Mouse (Mus musculus): Measurements from ENCODE around the gene 1700102P08Rik. TPM values are rescaled to one million over a fixed set of nuclear protein-coding genes. Genes with fewer than 3 reads are reported as not detected.
A peak's percentile ranks its signal among the peaks of the same experiment; 100 is the strongest.

1700102P08Rik gene
- polyA plus RNA-seq (2015; fragmentation: Nextera tagmentation; extraction: Ambion mirVana), result 1.5 and 2.0 TPM in 2 replicates

DNA sequence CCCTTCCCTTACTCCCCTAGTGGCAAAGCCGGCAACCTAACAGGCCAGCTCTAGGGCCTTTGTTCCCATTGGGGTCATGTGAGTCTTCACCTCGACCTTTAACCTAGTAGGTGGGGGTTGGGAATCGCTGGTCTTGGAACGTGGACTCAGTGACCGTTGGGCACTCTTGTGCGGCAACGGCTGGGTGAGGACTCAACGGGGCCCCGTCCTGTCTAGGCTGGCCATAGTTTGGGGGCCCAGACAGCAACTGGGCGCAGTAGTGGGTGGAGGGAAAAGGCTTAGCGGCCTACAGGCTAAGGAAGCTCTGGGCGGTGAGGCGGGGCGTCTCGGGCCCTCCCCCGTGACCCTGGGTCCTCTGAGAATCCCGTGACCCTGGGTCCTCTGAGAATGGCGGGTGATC is at the start of gene 1700102P08Rik:
Gene 1700102P08Rik, plus strand, starts transcription at position 130 of the 400 bp plus-strand sequence.
- no peaks in the 10 kb centered on the region for H3K9me3 ChIP-seq (replicated peaks)
- no peaks in the 10 kb centered on the region for H3K27me3 ChIP-seq
- H3K4me1 ChIP-seq, result no peaks in the 10 kb centered on the region
- 49% methylated on average over 18 of the region's 18 CpGs for WGBS
- no peak within 1 kb of the TSS for H3K9ac ChIP-seq
- H3K4me3 ChIP-seq, result no peak within 1 kb of the TSS
- no peak within 1 kb of the TSS for H3K27ac ChIP-seq
- H3K4me2 ChIP-seq, result no peak within 1 kb of the TSS
- H3K36me3 ChIP-seq (ENCODE audit: poor library complexity, severe bottlenecking), result peaks cover 66% of the 10 kb centered on the region
- ATAC-seq, result no peak

DNA sequence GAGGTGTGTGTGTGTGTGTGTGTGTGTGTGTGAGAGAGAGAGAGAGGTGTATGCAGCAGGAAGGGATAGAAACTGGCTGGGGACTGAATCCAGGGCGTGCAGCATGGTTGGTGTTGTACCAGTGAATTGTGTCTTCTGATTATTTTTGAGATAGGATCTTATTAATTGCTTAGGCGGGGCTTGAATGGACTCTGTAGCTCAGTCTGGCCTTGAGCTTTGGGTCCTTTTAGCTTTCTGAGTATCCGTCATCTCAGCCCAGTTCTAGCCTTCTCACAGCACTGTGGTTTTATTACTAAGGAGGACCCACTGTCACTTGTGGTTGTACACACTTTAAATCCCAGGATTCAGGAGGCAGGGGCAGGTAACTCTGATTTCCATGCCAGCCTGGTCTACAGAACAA is 49.3 kb upstream of the 1700102P08Rik start:
- ATAC-seq, result no peak
- Histone ChIP-seq H3K27me3 (no peaks in the 10 kb centered on the region), H3K36me3 (ENCODE audit: poor library complexity, severe bottlenecking) (0 out of 2 replicates have a peak, but pooled peaks cover under 1% of the 10 kb centered on the region), H3K4me3 (no peak overlapping the region), H3K9me3 (replicated peaks) (no peaks in the 10 kb centered on the region), H3K27ac (no peak overlapping the region), H3K4me1 (peaks cover 29% of the 10 kb centered on the region), H3K4me2 (no peak overlapping the region), H3K9ac (0 out of 2 replicates have a peak overlapping the region, but pooled peaks have one; percentile 8)
- 87% methylated on average over 3 of the region's 3 CpGs for WGBS

DNA sequence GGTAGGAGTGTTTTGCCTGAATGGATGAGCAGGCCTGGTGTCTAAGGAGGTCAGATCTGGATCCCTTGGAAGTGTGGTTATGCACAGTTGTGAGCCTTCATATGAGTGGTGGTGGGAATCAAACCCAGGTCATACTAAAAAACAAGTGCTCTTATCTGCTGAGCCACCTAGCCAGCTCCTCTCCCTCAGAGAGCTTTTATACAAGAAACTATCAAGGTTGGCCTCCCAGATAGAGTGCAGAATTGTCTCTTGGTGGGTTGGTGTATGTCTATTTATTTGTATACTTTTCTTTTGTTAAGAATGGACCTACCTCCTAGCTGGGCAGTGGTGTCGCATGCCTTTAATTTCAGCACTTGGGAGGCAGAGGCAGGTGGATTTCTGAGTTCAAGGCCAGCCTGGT is 48.8 kb upstream of the 1700102P08Rik start:
- H3K4me3 ChIP-seq, result no peak overlapping the region
- H3K4me1 ChIP-seq, result peaks cover 29% of the 10 kb centered on the region
- H3K36me3 ChIP-seq (ENCODE audit: poor library complexity, severe bottlenecking), result no peaks in the 10 kb centered on the region
- 100% methylated on average over 1 of the region's 1 CpGs for WGBS
- no peak overlapping the region for H3K9ac ChIP-seq
- H3K27ac ChIP-seq, result no peak overlapping the region
- no peaks in the 10 kb centered on the region for H3K27me3 ChIP-seq
- ATAC-seq, result no peak
- no peaks in the 10 kb centered on the region for H3K9me3 ChIP-seq (replicated peaks)
- H3K4me2 ChIP-seq, result no peak overlapping the region

DNA sequence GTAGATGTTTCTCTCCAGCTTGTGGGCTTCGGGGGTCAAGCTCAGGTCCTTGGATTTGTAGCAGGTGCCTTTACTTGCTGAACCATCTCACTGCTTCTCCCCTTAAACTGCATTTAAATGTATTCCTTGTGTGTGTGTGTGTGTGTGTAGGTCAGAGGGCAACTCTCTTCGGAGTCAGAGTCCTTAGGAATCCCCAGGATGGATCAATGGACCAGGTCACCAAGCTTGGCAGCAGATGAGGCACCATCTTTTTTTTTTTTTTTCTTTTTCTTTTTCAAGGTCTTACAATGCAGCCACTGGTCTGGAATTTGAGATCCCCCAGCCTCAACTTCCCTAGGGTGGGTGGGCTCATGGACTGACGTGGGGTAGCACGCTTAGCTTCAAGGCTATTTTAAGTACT is 48.1 kb upstream of the 1700102P08Rik start:
- no peak for ATAC-seq

DNA sequence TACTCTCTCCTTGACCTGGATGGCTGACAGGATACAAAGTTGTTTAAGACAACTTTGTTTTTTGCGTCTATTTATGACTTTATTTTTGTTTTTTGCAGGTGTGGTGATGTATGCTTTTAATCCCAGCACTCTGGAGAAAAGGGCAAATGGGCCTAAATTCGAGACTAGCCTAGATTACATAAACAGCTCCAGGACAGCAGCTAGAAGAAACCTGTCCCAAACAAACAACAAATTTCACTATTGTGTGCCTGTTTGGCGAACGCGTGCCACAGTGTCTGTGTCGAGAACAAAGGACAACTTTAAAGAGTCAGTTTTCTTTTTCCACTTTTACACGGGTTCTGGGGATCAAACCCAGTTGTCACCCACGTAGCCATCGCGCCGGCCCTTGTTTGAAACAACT is 45.6 kb upstream of the 1700102P08Rik start:
- Histone ChIP-seq H3K4me1 (peaks cover 29% of the 10 kb centered on the region), H3K36me3 (ENCODE audit: poor library complexity, severe bottlenecking) (peaks cover 24% of the 10 kb centered on the region), H3K4me2 (peak overlapping the region; percentile 81), H3K9me3 (replicated peaks) (no peaks in the 10 kb centered on the region), H3K9ac (peak overlapping the region; percentile 94), H3K27me3 (no peaks in the 10 kb centered on the region), H3K27ac (peak overlapping the region; percentile 92), H3K4me3 (peak overlapping the region; percentile 95)
- no peak for ATAC-seq
- WGBS, result 7% methylated on average over 11 of the region's 11 CpGs

More for the DNA sequence above, 48.1 kb upstream of the 1700102P08Rik start:
- H3K36me3 ChIP-seq (ENCODE audit: poor library complexity, severe bottlenecking), result no peaks in the 10 kb centered on the region
- WGBS, result 79% methylated on average over 4 of the region's 4 CpGs
- H3K9ac ChIP-seq, result no peak overlapping the region
- H3K4me1 ChIP-seq, result peaks cover 36% of the 10 kb centered on the region
- H3K9me3 ChIP-seq (replicated peaks), result no peaks in the 10 kb centered on the region
- H3K27me3 ChIP-seq, result no peaks in the 10 kb centered on the region
- H3K4me2 ChIP-seq, result no peak overlapping the region
- H3K27ac ChIP-seq, result no peak overlapping the region
- H3K4me3 ChIP-seq, result no peak overlapping the region

DNA sequence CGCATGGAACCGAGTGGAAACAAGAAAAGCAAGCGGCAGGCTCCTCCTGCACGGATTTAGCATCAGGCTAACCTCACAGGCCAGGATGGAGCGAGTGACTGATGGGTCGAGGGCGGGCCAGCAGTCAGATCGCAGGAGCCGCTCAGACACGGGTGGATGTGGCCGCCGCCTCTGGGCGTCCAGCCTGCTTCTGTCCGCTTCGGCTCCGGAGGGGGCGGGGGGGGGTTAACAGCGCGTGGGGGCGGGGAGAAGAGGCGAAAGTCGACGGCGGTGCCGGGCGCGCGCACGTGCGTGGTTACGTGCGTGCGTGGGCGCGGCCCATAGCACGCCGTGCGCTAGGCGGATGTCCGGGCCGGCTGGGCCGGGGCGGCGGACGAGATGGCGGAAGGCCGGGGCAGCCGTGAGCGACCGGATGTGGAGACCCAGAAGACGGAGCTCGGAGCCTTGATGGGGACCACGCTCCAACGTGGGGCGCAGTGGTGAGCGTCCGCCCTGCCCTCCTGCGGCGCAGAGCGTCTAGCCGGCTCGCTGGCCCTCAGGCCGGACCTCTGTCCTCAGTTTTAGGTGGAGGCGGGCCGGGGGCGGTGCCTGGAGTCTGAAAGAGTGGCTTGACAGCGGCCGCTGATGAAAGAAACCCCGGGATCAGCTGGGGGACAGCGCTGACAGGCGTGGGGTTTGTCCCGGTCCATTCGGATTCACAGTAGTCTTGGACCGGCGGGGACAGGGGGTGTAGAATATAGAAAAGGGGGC is 44.9 kb upstream of the 1700102P08Rik start, which contains the start of gene Usp4:
Gene Usp4, plus strand, starts transcription at position 314 of the 750 bp plus-strand sequence.
- H3K4me2 ChIP-seq, result peak within 1 kb of the TSS; percentile 81
- H3K27me3 ChIP-seq, result no peaks in the 10 kb centered on the region
- H3K9me3 ChIP-seq (replicated peaks), result no peaks in the 10 kb centered on the region
- H3K4me3 ChIP-seq, result peak within 1 kb of the TSS; percentile 95
- peak; percentile 96 for ATAC-seq
- H3K4me1 ChIP-seq, result peaks cover 29% of the 10 kb centered on the region
- peaks cover 31% of the 10 kb centered on the region for H3K36me3 ChIP-seq (ENCODE audit: poor library complexity, severe bottlenecking)
- H3K27ac ChIP-seq, result peak within 1 kb of the TSS; percentile 92
- 0% methylated on average over 72 of the region's 75 CpGs for WGBS
- H3K9ac ChIP-seq, result peak within 1 kb of the TSS; percentile 94

DNA sequence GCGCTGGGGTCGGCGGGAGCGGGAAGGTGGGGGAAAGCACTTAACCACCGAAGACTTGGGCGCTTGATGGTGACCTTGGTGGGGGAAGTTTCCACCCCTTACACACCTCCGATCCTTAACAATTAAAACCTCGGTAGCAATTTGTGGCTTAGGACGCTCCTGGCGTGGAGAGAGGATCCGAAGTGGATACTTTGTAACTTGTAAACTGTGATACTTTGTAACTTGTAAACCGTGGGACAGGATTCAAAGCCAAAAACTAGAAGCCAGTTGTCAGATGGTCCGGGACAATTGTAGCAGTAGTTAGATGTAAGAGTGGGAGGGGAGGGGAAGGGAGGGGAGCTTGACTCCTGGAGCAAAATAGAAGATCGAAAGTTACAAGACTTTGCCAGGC is 44.3 kb upstream of the 1700102P08Rik start:
- H3K9ac ChIP-seq, result peak overlapping the region; percentile 94
- WGBS, result 9% methylated on average over 14 of the region's 14 CpGs
- peak overlapping the region; percentile 92; the same call in 1 of the 2 replicates for H3K27ac ChIP-seq
- H3K27me3 ChIP-seq, result no peaks in the 10 kb centered on the region
- H3K4me2 ChIP-seq, result peak overlapping the region; percentile 81
- H3K4me1 ChIP-seq, result peaks cover 29% of the 10 kb centered on the region
- peaks cover 36% of the 10 kb centered on the region for H3K36me3 ChIP-seq (ENCODE audit: poor library complexity, severe bottlenecking)
- peak overlapping the region; percentile 95 for H3K4me3 ChIP-seq
- H3K9me3 ChIP-seq (replicated peaks), result no peaks in the 10 kb centered on the region
- ATAC-seq, result no peak; the same call in 1 of the 2 replicates

DNA sequence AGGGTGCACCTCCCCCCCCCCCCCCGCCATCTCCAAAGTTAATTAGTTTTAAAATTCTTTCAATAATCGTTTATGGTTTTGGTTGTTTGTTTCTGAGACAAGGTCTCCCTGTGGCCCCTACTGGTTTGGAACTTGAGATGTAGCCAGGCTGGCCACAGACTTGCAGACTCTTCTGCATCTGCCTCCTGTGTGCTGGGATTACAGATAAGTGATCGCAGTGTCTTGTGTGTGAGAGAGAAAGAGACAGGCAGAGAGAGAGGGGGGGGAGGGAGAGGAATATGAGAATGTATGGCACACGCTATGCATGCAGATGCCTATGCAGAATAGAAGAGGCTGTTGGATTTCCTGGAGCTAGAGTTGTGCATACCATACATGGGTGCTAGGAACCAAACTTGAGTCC is 42.9 kb upstream of the 1700102P08Rik start:
- H3K4me1 ChIP-seq, result peaks cover 29% of the 10 kb centered on the region
- peaks cover 51% of the 10 kb centered on the region for H3K36me3 ChIP-seq (ENCODE audit: poor library complexity, severe bottlenecking)
- no peak overlapping the region for H3K4me3 ChIP-seq
- no peaks in the 10 kb centered on the region for H3K9me3 ChIP-seq (replicated peaks)
- WGBS, result 91% methylated on average over 4 of the region's 4 CpGs
- H3K27me3 ChIP-seq, result no peaks in the 10 kb centered on the region
- no peak overlapping the region for H3K9ac ChIP-seq
- H3K4me2 ChIP-seq, result no peak overlapping the region
- H3K27ac ChIP-seq, result no peak overlapping the region
- no peak for ATAC-seq

DNA sequence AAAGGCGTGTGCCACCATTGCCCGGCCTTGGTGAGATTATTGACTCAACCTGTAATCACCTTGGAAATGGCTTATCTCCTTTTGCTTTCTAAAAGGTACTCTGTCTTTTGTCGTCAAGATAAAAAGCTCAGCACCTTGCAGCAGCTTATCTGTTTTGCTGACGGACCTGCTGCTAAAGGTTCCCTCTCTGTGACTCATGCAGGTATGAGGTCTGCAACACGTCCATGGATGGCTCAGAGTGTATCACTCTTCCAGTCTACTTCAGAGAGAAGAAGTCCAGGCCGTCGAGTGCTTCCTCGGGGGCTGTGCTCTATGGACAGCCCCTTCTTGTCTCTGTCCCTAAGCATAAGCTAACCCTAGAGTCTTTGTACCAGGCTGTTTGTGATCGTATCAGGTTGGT is 14.4 kb upstream of the 1700102P08Rik start:
- 93% methylated on average over 9 of the region's 9 CpGs for WGBS

DNA sequence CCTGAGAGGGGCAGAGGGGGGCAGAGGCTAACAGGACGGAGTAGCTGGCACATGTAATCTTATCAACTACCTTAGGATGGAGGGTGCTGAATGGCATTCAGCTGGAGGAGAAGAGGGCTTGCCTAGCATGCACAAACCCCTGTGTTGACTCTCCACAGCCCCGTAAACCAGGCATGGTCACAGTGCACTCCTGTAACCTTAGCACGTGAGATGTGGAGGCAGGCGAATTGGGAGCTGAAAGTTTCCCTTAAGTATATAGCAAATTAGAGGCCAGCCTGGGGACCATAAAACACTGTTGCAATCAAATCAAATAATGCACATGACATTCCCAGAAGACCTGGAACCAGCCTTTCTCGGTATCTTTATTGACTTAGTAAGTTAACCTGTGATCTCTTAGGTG is 13.9 kb upstream of the 1700102P08Rik start:
- H3K4me1 ChIP-seq, result no peaks in the 10 kb centered on the region
- peaks cover 97% of the 10 kb centered on the region for H3K36me3 ChIP-seq (ENCODE audit: poor library complexity, severe bottlenecking)
- H3K27ac ChIP-seq, result no peak overlapping the region
- no peaks in the 10 kb centered on the region for H3K9me3 ChIP-seq (replicated peaks)
- no peak for ATAC-seq
- no peak overlapping the region for H3K9ac ChIP-seq
- WGBS, result 95% methylated on average over 5 of the region's 5 CpGs
- no peak overlapping the region for H3K4me3 ChIP-seq
- no peaks in the 10 kb centered on the region for H3K27me3 ChIP-seq
- no peak overlapping the region for H3K4me2 ChIP-seq

More for the DNA sequence above, 14.4 kb upstream of the 1700102P08Rik start:
- Histone ChIP-seq H3K27ac (no peak overlapping the region), H3K4me3 (no peak overlapping the region), H3K36me3 (ENCODE audit: poor library complexity, severe bottlenecking) (peaks cover 97% of the 10 kb centered on the region), H3K4me1 (no peaks in the 10 kb centered on the region), H3K9ac (no peak overlapping the region), H3K4me2 (no peak overlapping the region), H3K27me3 (no peaks in the 10 kb centered on the region), H3K9me3 (replicated peaks) (no peaks in the 10 kb centered on the region)
- ATAC-seq, result no peak

DNA sequence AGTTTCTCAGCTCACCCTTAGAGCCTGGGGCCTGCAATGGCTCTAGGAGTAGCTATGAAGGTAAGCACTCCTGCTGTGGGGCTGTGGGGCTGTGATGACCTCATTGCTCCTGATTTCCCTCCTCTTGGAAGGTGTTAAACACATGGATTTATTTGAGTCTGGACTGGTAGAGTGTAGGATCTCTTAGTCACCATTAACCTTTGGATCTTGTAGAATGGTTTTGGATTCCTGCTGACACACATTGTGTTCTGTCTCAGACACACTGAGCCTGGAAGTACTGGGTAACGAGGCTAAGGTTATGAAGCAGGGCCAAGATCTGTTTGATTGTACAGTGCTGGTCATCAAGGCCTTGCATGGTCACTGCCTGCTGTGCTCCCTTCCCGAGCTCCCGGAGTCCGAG is 13.3 kb upstream of the 1700102P08Rik start:
- no peak for ATAC-seq
- Histone ChIP-seq H3K27ac (no peak overlapping the region), H3K9me3 (replicated peaks) (no peaks in the 10 kb centered on the region), H3K4me2 (no peak overlapping the region), H3K27me3 (no peaks in the 10 kb centered on the region), H3K4me1 (no peaks in the 10 kb centered on the region), H3K4me3 (no peak overlapping the region), H3K36me3 (ENCODE audit: poor library complexity, severe bottlenecking) (peaks cover 97% of the 10 kb centered on the region), H3K9ac (no peak overlapping the region)
- WGBS, result 87% methylated on average over 4 of the region's 4 CpGs

DNA sequence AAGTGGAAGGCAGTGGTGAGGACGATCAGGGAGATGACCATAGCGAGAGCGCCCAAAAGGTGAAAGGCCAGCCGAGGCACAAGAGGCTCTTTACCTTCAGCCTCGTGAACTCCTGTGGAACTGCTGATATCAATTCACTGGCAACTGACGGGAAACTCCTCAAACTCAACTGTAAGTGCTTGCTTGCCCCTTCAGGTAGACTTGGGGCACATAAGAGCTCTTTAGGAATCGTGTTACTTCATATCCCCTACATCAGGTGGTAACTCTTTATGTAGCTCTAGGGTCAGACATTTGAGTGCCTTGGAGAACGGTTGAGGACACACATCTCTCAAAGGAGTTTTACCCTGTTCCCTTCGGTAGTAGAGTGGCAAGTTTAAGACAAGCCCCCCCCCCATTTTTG is 11.2 kb upstream of the 1700102P08Rik start:
- no peak for ATAC-seq
- no peak overlapping the region for H3K27ac ChIP-seq
- no peak overlapping the region for H3K4me3 ChIP-seq
- H3K4me1 ChIP-seq, result no peaks in the 10 kb centered on the region
- no peak overlapping the region for H3K4me2 ChIP-seq
- no peaks in the 10 kb centered on the region for H3K27me3 ChIP-seq
- H3K9ac ChIP-seq, result no peak overlapping the region
- no peaks in the 10 kb centered on the region for H3K9me3 ChIP-seq (replicated peaks)
- WGBS, result 97% methylated on average over 9 of the region's 9 CpGs
- peaks cover 99% of the 10 kb centered on the region for H3K36me3 ChIP-seq (ENCODE audit: poor library complexity, severe bottlenecking)

All from forebrain, embryonic 13.5 days (tissue).